Mouse (Mus musculus): ENCODE data around the gene Asic1.
A peak's percentile ranks its signal among the peaks of the same experiment; 100 is the strongest.
"Not testable (repeated sequence)": the region's sequence is repeated elsewhere in the genome, so short reads cannot be mapped to it uniquely, and the experiment has no call there.

Asic1 gene

GRCm38 (mm10) chr15:99723120-99723514 lies 52.9 kb downstream of the Asic1 start:
- DNase-seq, result no peak

- no peak for DNase-seq
Observed at GRCm38 (mm10) chr15:99723515-99724291, 53.5 kb downstream of the Asic1 start.

GRCm38 (mm10) chr15:99724292-99725021 lies 54.3 kb downstream of the Asic1 start:
- peak; percentile 75 for DNase-seq

- peak; percentile 92 for DNase-seq
Observed at GRCm38 (mm10) chr15:99725341-99726155, 55.4 kb downstream of the Asic1 start, which contains the start of gene Cox14. Gene Cox14 (plus strand): TSS chr15:99725618.

- DNase-seq, result no peak
Observed at GRCm38 (mm10) chr15:99726549-99726948, 56.4 kb downstream of the Asic1 start.

- not testable (repeated sequence) for DNase-seq
Observed at GRCm38 (mm10) chr15:99727039-99727438, 56.9 kb downstream of the Asic1 start.

GRCm38 (mm10) chr15:99727525-99727924 lies 57.4 kb downstream of the Asic1 start:
- no peak for DNase-seq

- DNase-seq, result no peak
Observed at GRCm38 (mm10) chr15:99728211-99728610, 58.0 kb downstream of the Asic1 start.

- DNase-seq, result peak; percentile 45
Observed at GRCm38 (mm10) chr15:99729056-99729783, 59.1 kb downstream of the Asic1 start.

GRCm38 (mm10) chr15:99731167-99731566 lies 61.0 kb downstream of the Asic1 start:
- DNase-seq, result no peak

GRCm38 (mm10) chr15:99731678-99732077 lies 61.5 kb downstream of the Asic1 start:
- DNase-seq, result no peak

GRCm38 (mm10) chr15:99733186-99733585 lies 63.0 kb downstream of the Asic1 start:
- DNase-seq, result no peak

- DNase-seq, result peak; percentile 100
Observed at GRCm38 (mm10) chr15:99735631-99736030, 65.5 kb downstream of the Asic1 start.

- no peak for DNase-seq
Observed at GRCm38 (mm10) chr15:99736675-99737074, 66.5 kb downstream of the Asic1 start.

- DNase-seq, result no peak
Observed at GRCm38 (mm10) chr15:99740229-99740628, 70.1 kb downstream of the Asic1 start.

Data from thymus, postnatal 14 days (tissue).